Mouse (Mus musculus): Measurements from ENCODE around the gene Emid1.

Gene Emid1

GRCm38 (mm10) chr11:5151680-5152337 lies at the start of gene Emid1:
Emid1 (minus strand) TSS chr11:5152257.
- no peak for DNase-seq (ENCODE audit: low read depth)

GRCm38 (mm10) chr11:5199879-5200278 lies 47.8 kb upstream of the Emid1 start:
- no peak for DNase-seq (ENCODE audit: low read depth)

- DNase-seq (ENCODE audit: low read depth), result no peak
These were observed 45.0 kb upstream of the Emid1 start for GRCm38 (mm10) chr11:5197068-5197467.

GRCm38 (mm10) chr11:5196583-5196982 lies 44.5 kb upstream of the Emid1 start:
- no peak for DNase-seq (ENCODE audit: low read depth)

GRCm38 (mm10) chr11:5193576-5193881 lies 41.5 kb upstream of the Emid1 start:
- DNase-seq (ENCODE audit: low read depth), result no peak

- no peak for DNase-seq (ENCODE audit: low read depth)
These were observed 41.0 kb upstream of the Emid1 start for GRCm38 (mm10) chr11:5192840-5193575.

GRCm38 (mm10) chr11:5192084-5192516 lies 40.0 kb upstream of the Emid1 start:
- DNase-seq (ENCODE audit: low read depth), result no peak

GRCm38 (mm10) chr11:5189239-5189933 lies 37.3 kb upstream of the Emid1 start:
- no peak for DNase-seq (ENCODE audit: low read depth)

- DNase-seq (ENCODE audit: low read depth), result no peak
These were observed 36.1 kb upstream of the Emid1 start for GRCm38 (mm10) chr11:5188170-5188569.

GRCm38 (mm10) chr11:5184832-5185231 lies 32.8 kb upstream of the Emid1 start:
- DNase-seq (ENCODE audit: low read depth), result no peak

GRCm38 (mm10) chr11:5184250-5184649 lies 32.2 kb upstream of the Emid1 start:
- DNase-seq (ENCODE audit: low read depth), result no peak

- DNase-seq (ENCODE audit: low read depth), result no peak
These were observed 30.8 kb upstream of the Emid1 start for GRCm38 (mm10) chr11:5182870-5183269.

- peak; percentile 64 for DNase-seq (ENCODE audit: low read depth)
These were observed 29.9 kb upstream of the Emid1 start for GRCm38 (mm10) chr11:5181850-5182404.

- no peak for DNase-seq (ENCODE audit: low read depth)
These were observed 27.3 kb upstream of the Emid1 start for GRCm38 (mm10) chr11:5179391-5179790.

- no peak for DNase-seq (ENCODE audit: low read depth)
These were observed 25.1 kb upstream of the Emid1 start for GRCm38 (mm10) chr11:5177171-5177570.

- DNase-seq (ENCODE audit: low read depth), result no peak
These were observed 24.6 kb upstream of the Emid1 start for GRCm38 (mm10) chr11:5176685-5177084.

- no peak for DNase-seq (ENCODE audit: low read depth)
These were observed 23.8 kb upstream of the Emid1 start for GRCm38 (mm10) chr11:5175866-5176265.

GRCm38 (mm10) chr11:5175141-5175540 lies 23.1 kb upstream of the Emid1 start:
- DNase-seq (ENCODE audit: low read depth), result no peak

- no peak for DNase-seq (ENCODE audit: low read depth)
These were observed 20.8 kb upstream of the Emid1 start for GRCm38 (mm10) chr11:5172861-5173260.

GRCm38 (mm10) chr11:5167311-5167710 lies 15.3 kb upstream of the Emid1 start:
- no peak for DNase-seq (ENCODE audit: low read depth)

- no peak for DNase-seq (ENCODE audit: low read depth)
These were observed 13.4 kb upstream of the Emid1 start for GRCm38 (mm10) chr11:5165471-5165916.

GRCm38 (mm10) chr11:5164310-5164709 lies 12.3 kb upstream of the Emid1 start:
- DNase-seq (ENCODE audit: low read depth), result no peak

GRCm38 (mm10) chr11:5163421-5163820 lies 11.4 kb upstream of the Emid1 start:
- DNase-seq (ENCODE audit: low read depth), result no peak
